Comparison of ENCODE assay signal across 9 mouse cellular contexts in the genomic region with DNA sequence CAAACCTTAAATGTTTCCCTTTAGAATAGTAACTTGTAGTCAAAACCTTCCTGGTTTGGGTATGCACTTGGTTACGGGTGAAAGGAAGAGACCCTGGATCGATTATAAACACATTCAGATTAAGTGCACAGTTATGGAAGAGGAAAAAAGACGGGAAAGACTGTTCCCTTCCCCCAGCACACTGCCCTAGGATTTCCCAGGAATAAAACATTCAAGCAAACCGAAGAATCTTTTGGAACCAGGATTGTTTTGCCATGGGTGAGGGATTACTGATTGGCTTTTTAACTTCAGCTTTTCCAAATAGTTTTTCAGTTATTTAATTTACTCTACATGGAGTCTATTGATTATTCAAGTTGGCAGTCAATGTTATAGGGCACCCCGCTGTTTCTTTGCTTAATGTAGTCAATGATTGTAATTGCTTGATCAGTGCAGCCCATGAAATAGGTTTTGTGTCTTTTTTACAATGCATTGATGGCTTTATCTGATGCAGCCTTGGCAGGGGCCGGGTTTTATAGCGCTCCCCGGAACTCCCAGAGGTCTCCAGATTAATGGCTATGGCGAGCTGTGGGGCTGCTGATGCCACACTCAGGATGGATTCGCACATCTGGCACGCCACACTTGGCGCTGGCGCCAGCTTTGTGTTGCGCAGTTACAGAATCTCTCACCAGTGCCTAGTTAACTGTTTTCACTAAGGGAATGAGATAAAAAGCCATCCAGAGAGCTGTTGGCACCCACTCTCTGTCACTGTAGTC.
A peak's percentile ranks its signal among the peaks of the same experiment; 100 is the strongest.
DNase-seq lines count a peak whose midpoint lies in the region; ATAC-seq lines count a peak whose summit lies in the region.
"Had no signal": no experiment of that assay in that cellular context is flagged by ENCODE, and none has a peak within 500 bp of the region (broad histone marks: within the 10 kb centered on the region; RNA-seq: fewer than 3 reads in every experiment).

No protein-coding gene starts in this region.

- H3K4me1 ChIP-seq in lung, embryonic 16.5 days (replicated peaks; ENCODE audit: control insufficient read depth, insufficient read depth, low read length): 0 out of 2 replicates have a peak, but pooled peaks cover 2% of the 10 kb centered on the region
- peaks cover 8% of the 10 kb centered on the region for H3K4me1 ChIP-seq in midbrain, embryonic 10.5 days
- H3K4me1 ChIP-seq: megakaryocyte, embryonic 14.5 days had no signal

- no peaks in the 10 kb centered on the region for H3K9me3 ChIP-seq in lung, embryonic 16.5 days (ENCODE audit: control insufficient read depth, low read length)
- no peaks in the 10 kb centered on the region for H3K9me3 ChIP-seq in midbrain, embryonic 10.5 days (replicated peaks)
- H3K9me3 ChIP-seq: megakaryocyte, embryonic 14.5 days had no signal

- no peak overlapping the region for H3K27ac ChIP-seq in lung, embryonic 16.5 days (ENCODE audit: low read length)
- H3K27ac ChIP-seq in midbrain, embryonic 10.5 days (replicated peaks): no peak overlapping the region

- H3K4me3 ChIP-seq in lung, embryonic 16.5 days (ENCODE audit: low read length): no peak overlapping the region
- no peak overlapping the region for H3K4me3 ChIP-seq in midbrain, embryonic 10.5 days
- H3K4me3 ChIP-seq: megakaryocyte, embryonic 14.5 days had no signal

- no peak overlapping the region for H3K9ac ChIP-seq in lung, embryonic 16.5 days (ENCODE audit: low read length)

- H3K4me2 ChIP-seq in lung, embryonic 16.5 days (ENCODE audit: low read depth, low read length): 0 out of 2 replicates have a peak overlapping the region, but pooled peaks have one; percentile 11

- intact Hi-C loops in gastrocnemius, postnatal 36 days (cut with DNase I): no loop called here

- DNase-seq in lung, postnatal 25 days (ENCODE audit: low spot score): no peak
- DNase-seq in gastrocnemius, postnatal 36 days: peak; percentile 4 to 16
- DNase-seq in midbrain, embryonic 10.5 days (ENCODE audit: low spot score): peak; percentile 23
- peak; percentile 23 for DNase-seq in right cerebral cortex, postnatal 4 days
- no peak for DNase-seq in testis, postnatal 10 days (ENCODE audit: low spot score)
- DNase-seq in testis, postnatal 14 days (ENCODE audit: low spot score): no peak
- DNase-seq: heart, postnatal 10 days had no signal

- no peak for ATAC-seq in lung, embryonic 16.5 days (ENCODE audit: low read depth)

- H3K27me3 ChIP-seq in lung, embryonic 16.5 days (ENCODE audit: control insufficient read depth, insufficient read depth, low read depth, low read length): no peaks in the 10 kb centered on the region
- peaks cover 16% of the 10 kb centered on the region; the same call in 1 of the 2 replicates for H3K27me3 ChIP-seq in midbrain, embryonic 10.5 days (ENCODE audit: low read depth, poor library complexity, severe bottlenecking)
- H3K27me3 ChIP-seq: megakaryocyte, embryonic 14.5 days had no signal

- no peaks in the 10 kb centered on the region for H3K36me3 ChIP-seq in lung, embryonic 16.5 days (ENCODE audit: control insufficient read depth, insufficient read depth, low read length)
- no peaks in the 10 kb centered on the region for H3K36me3 ChIP-seq in midbrain, embryonic 10.5 days

- 51% methylated on average over 14 of the region's 14 CpGs for WGBS in lung, embryonic 16.5 days
- 44% methylated on average over 14 of the region's 14 CpGs for WGBS in midbrain, embryonic 10.5 days

Comparison
In these comparisons a context has a peak if more than half of its experiments do, and no peak if none do; other contexts are left out.
1. DNase-seq: peak in gastrocnemius, postnatal 36 days (2 of 2), midbrain, embryonic 10.5 days (single experiment) and right cerebral cortex, postnatal 4 days (single experiment); none in lung, postnatal 25 days (single experiment), testis, postnatal 10 days (single experiment) and testis, postnatal 14 days (single experiment).